Mouse (Mus musculus): ENCODE results near the gene Krt42. TPM values are rescaled to one million over a fixed set of nuclear protein-coding genes. Genes with fewer than 3 reads are reported as not detected.

The Krt42 gene
- polyA plus RNA-seq, 1 experiment from 2014 or later: 0.22 TPM

DNA sequence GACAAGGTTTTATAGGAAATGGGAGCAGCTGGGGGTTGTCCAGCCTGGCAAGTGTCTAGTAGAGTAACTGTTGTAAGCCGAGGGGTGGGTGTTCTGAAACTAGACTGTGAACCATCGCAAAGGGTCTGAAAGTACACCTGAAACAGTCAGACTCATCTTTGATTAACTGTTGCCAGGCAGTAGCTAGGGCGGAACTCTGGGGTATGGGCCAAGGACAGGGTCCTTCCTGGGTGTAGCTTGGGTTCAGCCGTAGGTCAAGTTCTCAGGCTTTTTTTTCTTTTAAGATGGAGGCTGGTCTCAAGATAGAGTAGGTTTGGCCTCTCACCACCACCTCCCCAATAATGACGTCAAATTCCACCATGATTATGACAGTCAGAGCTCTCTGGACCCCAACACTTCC, 38.2 kb upstream of the Krt42 start:
- Histone ChIP-seq H3K4me3 (ENCODE audit: low read depth, low read length) (no peak overlapping the region), H3K4me1 (ENCODE audit: control insufficient read depth, insufficient read depth, low read length) (no peaks in the 10 kb centered on the region), H3K4me2 (ENCODE audit: low read depth, low read length) (no peak overlapping the region), H3K27ac (replicated peaks; ENCODE audit: low read depth, low read length) (no peak overlapping the region), H3K36me3 (ENCODE audit: control insufficient read depth, insufficient read depth, low read length) (no peaks in the 10 kb centered on the region), H3K9ac (ENCODE audit: low read depth, low read length) (no peak overlapping the region), H3K27me3 (replicated peaks; ENCODE audit: control insufficient read depth, insufficient read depth, low read length) (no peaks in the 10 kb centered on the region), H3K9me3 (ENCODE audit: control insufficient read depth, low read length) (no peaks in the 10 kb centered on the region)
- ATAC-seq (ENCODE audit: low read depth): no peak
- DNase-seq (ENCODE audit: low spot score): no peak
- WGBS: 85% methylated on average over 5 of the region's 5 CpGs

DNA sequence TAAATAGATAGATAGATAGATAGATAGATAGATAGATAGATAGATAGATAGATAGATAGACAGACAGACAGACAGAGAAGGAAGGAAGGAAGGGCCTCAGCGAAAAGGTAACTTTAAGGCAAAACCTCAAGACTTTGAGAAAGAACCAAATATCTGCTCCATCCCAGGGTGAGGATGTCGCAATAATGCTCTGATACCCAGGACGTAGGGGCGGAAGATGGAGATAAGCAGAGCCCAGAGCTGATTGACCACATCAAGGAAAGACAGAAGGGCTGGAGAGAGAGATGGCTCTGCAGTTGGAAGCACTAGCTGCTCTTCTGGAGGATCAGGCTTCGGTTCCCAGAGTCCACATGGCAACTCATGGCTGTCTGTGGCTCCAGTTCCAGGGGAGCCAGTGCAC, 31.6 kb upstream of the Krt42 start:
- no peaks in the 10 kb centered on the region for H3K36me3 ChIP-seq (ENCODE audit: control insufficient read depth, insufficient read depth, low read length)
- H3K4me1 ChIP-seq (ENCODE audit: control insufficient read depth, insufficient read depth, low read length): no peaks in the 10 kb centered on the region
- H3K27me3 ChIP-seq (replicated peaks; ENCODE audit: control insufficient read depth, insufficient read depth, low read length): no peaks in the 10 kb centered on the region
- H3K9ac ChIP-seq (ENCODE audit: low read depth, low read length): no peak overlapping the region
- no peak overlapping the region for H3K4me3 ChIP-seq (ENCODE audit: low read depth, low read length)
- H3K27ac ChIP-seq (replicated peaks; ENCODE audit: low read depth, low read length): no peak overlapping the region
- H3K9me3 ChIP-seq (ENCODE audit: control insufficient read depth, low read length): no peaks in the 10 kb centered on the region
- no peak overlapping the region for H3K4me2 ChIP-seq (ENCODE audit: low read depth, low read length)
- WGBS: 88% methylated on average over 5 of the region's 5 CpGs
- no peak for DNase-seq (ENCODE audit: low spot score)
- no peak for ATAC-seq (ENCODE audit: low read depth)

DNA sequence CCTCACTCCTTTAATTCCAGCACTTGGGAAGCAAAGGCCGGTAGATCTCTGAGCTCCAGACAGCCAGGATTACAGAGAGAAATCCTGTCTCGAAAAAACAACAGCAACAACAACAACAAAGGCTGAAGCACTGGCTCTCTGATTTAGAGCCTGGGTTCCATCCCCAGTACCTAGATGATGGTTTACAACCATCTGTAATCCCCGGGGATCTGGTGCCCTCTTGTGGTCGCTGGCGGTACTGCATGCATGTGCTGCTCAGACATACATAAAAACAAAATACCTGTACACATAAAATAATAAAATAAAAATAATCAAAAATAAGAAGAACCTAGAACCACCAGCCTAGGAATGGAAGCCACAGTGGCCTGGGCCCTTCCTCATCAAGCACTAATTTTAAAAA, 30.6 kb upstream of the Krt42 start:
- Histone ChIP-seq H3K27me3 (replicated peaks; ENCODE audit: control insufficient read depth, insufficient read depth, low read length) (no peaks in the 10 kb centered on the region), H3K36me3 (ENCODE audit: control insufficient read depth, insufficient read depth, low read length) (no peaks in the 10 kb centered on the region), H3K4me2 (ENCODE audit: low read depth, low read length) (0 out of 2 replicates have a peak overlapping the region, but pooled peaks have one; percentile 5), H3K9ac (ENCODE audit: low read depth, low read length) (no peak overlapping the region), H3K4me3 (ENCODE audit: low read depth, low read length) (no peak overlapping the region), H3K4me1 (ENCODE audit: control insufficient read depth, insufficient read depth, low read length) (no peaks in the 10 kb centered on the region), H3K27ac (replicated peaks; ENCODE audit: low read depth, low read length) (no peak overlapping the region), H3K9me3 (ENCODE audit: control insufficient read depth, low read length) (no peaks in the 10 kb centered on the region)
- no peak for ATAC-seq (ENCODE audit: low read depth)
- 13% methylated on average over 5 of the region's 5 CpGs for WGBS
- DNase-seq (ENCODE audit: low spot score): peak; percentile 33

DNA sequence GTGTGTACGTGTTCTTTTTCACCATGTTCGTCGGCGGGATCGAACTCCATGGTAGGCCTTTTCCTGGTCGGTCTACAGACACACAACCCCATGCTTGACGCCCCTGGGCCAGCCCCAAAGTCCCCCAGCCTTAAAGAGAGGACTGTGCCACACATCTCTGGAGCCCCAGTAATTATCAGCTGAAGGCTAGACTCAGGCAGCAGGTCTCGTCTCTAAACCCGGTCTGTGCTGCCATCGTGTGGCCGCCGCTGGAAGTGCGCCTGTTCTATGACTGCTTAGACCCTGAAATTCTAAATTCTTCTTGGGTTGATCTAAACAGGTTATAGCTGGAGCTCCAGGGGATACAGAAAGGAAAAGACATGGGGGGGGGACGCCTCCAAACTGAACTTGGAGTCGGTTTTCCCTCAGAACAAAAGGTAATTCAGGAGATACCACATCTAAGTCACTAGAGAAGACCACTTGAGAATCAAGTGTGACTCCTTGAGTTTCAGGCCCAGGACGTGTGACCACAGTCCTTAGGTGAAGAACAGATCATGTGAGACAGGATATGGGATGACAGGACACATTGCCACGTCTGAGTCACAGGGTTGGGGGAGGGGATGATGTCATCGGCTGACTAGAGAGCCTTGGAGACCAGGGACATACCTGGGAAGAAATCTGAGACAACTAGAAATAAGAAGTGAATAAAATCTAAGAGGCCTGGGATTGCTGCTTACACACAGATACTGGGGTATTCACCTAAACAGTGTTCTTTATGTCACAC, 28.8 kb upstream of the Krt42 start:
- Histone ChIP-seq H3K4me3 (ENCODE audit: low read depth, low read length) (0 out of 2 replicates have a peak overlapping the region, but pooled peaks have one; percentile 2), H3K36me3 (ENCODE audit: control insufficient read depth, insufficient read depth, low read length) (no peaks in the 10 kb centered on the region), H3K27me3 (replicated peaks; ENCODE audit: control insufficient read depth, insufficient read depth, low read length) (no peaks in the 10 kb centered on the region), H3K4me1 (ENCODE audit: control insufficient read depth, insufficient read depth, low read length) (no peaks in the 10 kb centered on the region), H3K27ac (replicated peaks; ENCODE audit: low read depth, low read length) (no peak overlapping the region), H3K9me3 (ENCODE audit: control insufficient read depth, low read length) (no peaks in the 10 kb centered on the region), H3K4me2 (ENCODE audit: low read depth, low read length) (peak overlapping the region; percentile 43), H3K9ac (ENCODE audit: low read depth, low read length) (no peak overlapping the region)
- DNase-seq (ENCODE audit: low spot score) (peak; percentile 57), ATAC-seq (ENCODE audit: low read depth) (peak; percentile 38; the same call in 1 of the 2 replicates)
- 17% methylated on average over 18 of the region's 18 CpGs for WGBS

DNA sequence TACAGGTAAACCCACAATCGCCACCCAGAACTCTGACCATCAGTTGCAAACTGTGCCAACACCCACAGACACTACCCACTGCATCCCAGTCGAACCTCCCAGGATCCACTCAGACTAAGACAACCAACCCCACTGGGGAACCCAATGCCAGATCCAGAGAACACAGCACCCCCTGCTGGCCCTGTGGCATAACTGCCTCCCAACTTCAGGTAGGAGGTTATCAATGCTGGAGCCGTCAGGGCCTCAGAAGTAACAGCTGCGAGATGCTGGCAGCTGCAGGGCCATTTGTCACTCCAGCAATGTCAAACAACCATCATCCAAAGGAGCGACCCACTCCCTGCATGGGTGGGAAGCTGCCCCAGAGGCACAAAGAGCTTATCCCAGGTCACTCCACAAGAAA, 28.1 kb upstream of the Krt42 start:
- Histone ChIP-seq H3K4me1 (ENCODE audit: control insufficient read depth, insufficient read depth, low read length) (no peaks in the 10 kb centered on the region), H3K4me3 (ENCODE audit: low read depth, low read length) (0 out of 2 replicates have a peak overlapping the region, but pooled peaks have one; percentile 2), H3K4me2 (ENCODE audit: low read depth, low read length) (peak overlapping the region; percentile 43), H3K27me3 (replicated peaks; ENCODE audit: control insufficient read depth, insufficient read depth, low read length) (no peaks in the 10 kb centered on the region), H3K27ac (replicated peaks; ENCODE audit: low read depth, low read length) (no peak overlapping the region), H3K36me3 (ENCODE audit: control insufficient read depth, insufficient read depth, low read length) (no peaks in the 10 kb centered on the region), H3K9me3 (ENCODE audit: control insufficient read depth, low read length) (no peaks in the 10 kb centered on the region), H3K9ac (ENCODE audit: low read depth, low read length) (no peak overlapping the region)
- WGBS: 41% methylated on average over 5 of the region's 5 CpGs
- DNase-seq (ENCODE audit: low spot score): no peak
- no peak for ATAC-seq (ENCODE audit: low read depth)

DNA sequence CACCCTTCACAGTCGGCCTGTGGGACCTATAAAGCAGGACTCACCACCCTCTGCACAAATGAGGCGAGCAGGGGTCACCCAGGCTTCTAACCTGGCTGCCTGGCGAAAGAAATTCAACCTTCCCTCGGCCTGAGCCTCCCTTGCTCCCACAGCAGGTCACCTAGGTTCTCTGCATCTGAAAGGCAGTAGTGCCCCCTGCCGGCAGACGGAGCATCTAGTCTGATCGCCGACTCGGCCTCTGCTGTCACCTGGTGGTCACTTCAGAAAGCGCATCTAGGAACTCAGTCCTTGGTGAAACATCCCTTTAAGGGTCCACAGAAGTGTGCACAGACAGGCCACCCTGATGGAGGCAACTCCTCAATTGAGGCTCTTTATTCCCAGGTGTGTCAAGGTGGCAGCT, 25.6 kb upstream of the Krt42 start:
- Histone ChIP-seq H3K27me3 (replicated peaks; ENCODE audit: control insufficient read depth, insufficient read depth, low read length) (no peaks in the 10 kb centered on the region), H3K9ac (ENCODE audit: low read depth, low read length) (no peak overlapping the region), H3K4me3 (ENCODE audit: low read depth, low read length) (no peak overlapping the region), H3K27ac (replicated peaks; ENCODE audit: low read depth, low read length) (no peak overlapping the region), H3K36me3 (ENCODE audit: control insufficient read depth, insufficient read depth, low read length) (no peaks in the 10 kb centered on the region), H3K9me3 (ENCODE audit: control insufficient read depth, low read length) (no peaks in the 10 kb centered on the region), H3K4me1 (ENCODE audit: control insufficient read depth, insufficient read depth, low read length) (peaks cover 5% of the 10 kb centered on the region), H3K4me2 (ENCODE audit: low read depth, low read length) (no peak overlapping the region)
- peak; percentile 86 for DNase-seq (ENCODE audit: low spot score)
- peak; percentile 49 for ATAC-seq (ENCODE audit: low read depth)
- 9% methylated on average over 10 of the region's 10 CpGs for WGBS

DNA sequence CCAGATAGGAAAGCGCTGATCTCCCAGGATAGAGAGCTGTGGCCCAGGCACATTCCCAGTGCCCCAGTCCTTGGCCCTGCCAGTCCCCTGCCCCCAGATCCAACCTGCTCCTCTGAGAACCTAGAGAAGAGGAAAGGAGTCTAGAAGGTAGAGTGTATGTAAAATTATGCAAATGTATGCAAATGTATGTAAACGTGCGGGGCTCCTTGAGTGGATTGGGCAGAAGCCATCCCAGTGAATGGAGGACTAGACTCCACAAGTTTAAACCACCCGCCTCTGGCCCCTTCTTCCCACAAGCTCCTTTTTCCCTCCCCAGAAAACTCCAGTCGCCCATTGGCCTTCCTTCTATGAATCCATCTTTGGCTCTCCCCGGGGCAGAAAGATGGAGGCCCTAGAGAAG, 23.2 kb upstream of the Krt42 start:
- no peaks in the 10 kb centered on the region for H3K9me3 ChIP-seq (ENCODE audit: control insufficient read depth, low read length)
- H3K36me3 ChIP-seq (ENCODE audit: control insufficient read depth, insufficient read depth, low read length): no peaks in the 10 kb centered on the region
- no peak overlapping the region for H3K4me2 ChIP-seq (ENCODE audit: low read depth, low read length)
- peaks cover 8% of the 10 kb centered on the region for H3K4me1 ChIP-seq (ENCODE audit: control insufficient read depth, insufficient read depth, low read length)
- 59% methylated on average over 6 of the region's 6 CpGs for WGBS
- no peaks in the 10 kb centered on the region for H3K27me3 ChIP-seq (replicated peaks; ENCODE audit: control insufficient read depth, insufficient read depth, low read length)
- no peak overlapping the region for H3K4me3 ChIP-seq (ENCODE audit: low read depth, low read length)
- ATAC-seq (ENCODE audit: low read depth): no peak
- no peak for DNase-seq (ENCODE audit: low spot score)
- no peak overlapping the region for H3K9ac ChIP-seq (ENCODE audit: low read depth, low read length)
- no peak overlapping the region for H3K27ac ChIP-seq (replicated peaks; ENCODE audit: low read depth, low read length)

DNA sequence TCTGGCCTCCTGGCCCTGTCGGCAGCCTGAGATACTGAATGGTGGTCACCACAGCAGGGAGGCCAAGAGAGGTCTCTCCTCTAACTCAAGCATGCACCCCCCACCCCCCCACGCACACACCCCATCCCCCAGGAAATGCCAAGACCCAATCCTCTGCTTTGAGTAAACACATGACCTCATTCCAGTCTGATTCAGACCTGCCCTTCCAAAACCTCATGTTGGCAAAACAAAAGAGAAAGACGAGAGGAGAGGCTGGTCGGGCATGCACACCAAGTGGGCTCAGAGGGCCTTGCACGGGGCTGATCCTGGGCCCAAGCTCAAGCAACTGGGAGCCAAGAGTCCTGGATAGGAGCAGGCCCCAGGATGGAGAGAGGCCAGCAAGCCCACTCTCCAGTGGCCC, 20.6 kb upstream of the Krt42 start:
- 38% methylated on average over 5 of the region's 5 CpGs for WGBS
- no peaks in the 10 kb centered on the region for H3K36me3 ChIP-seq (ENCODE audit: control insufficient read depth, insufficient read depth, low read length)
- no peaks in the 10 kb centered on the region for H3K27me3 ChIP-seq (replicated peaks; ENCODE audit: control insufficient read depth, insufficient read depth, low read length)
- DNase-seq (ENCODE audit: low spot score): peak; percentile 59
- H3K4me3 ChIP-seq (ENCODE audit: low read depth, low read length): no peak overlapping the region
- peak overlapping the region; percentile 74 for H3K27ac ChIP-seq (replicated peaks; ENCODE audit: low read depth, low read length)
- peaks cover 8% of the 10 kb centered on the region for H3K4me1 ChIP-seq (ENCODE audit: control insufficient read depth, insufficient read depth, low read length)
- ATAC-seq (ENCODE audit: low read depth): no peak
- H3K9ac ChIP-seq (ENCODE audit: low read depth, low read length): 0 out of 2 replicates have a peak overlapping the region, but pooled peaks have one; percentile 26
- no peak overlapping the region for H3K4me2 ChIP-seq (ENCODE audit: low read depth, low read length)
- H3K9me3 ChIP-seq (ENCODE audit: control insufficient read depth, low read length): no peaks in the 10 kb centered on the region

DNA sequence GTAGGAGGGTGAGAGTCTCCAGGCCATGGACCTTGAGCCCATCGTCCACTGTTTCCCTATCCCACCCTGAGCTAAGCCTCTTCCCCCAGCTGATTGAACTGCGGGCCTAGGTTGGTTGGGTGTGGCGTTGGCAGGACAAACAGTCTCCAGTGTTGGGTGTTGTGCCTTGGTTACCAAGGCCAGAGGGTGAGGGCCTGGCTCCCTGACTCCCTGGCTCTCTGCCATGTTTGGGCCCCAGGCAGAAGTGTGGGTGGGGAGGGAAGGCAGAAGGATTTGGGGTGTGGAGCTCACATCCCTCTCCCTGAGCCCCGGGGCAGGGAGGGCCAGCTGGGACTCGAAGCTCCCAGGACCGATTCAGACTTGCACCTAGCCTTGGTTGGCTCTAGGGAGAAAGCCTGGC, 19.3 kb upstream of the Krt42 start:
- ATAC-seq (ENCODE audit: low read depth): peak; percentile 7; the same call in 1 of the 2 replicates
- H3K4me2 ChIP-seq (ENCODE audit: low read depth, low read length): no peak overlapping the region
- peak overlapping the region; percentile 57 for H3K27ac ChIP-seq (replicated peaks; ENCODE audit: low read depth, low read length)
- H3K4me3 ChIP-seq (ENCODE audit: low read depth, low read length): no peak overlapping the region
- peaks cover 8% of the 10 kb centered on the region for H3K4me1 ChIP-seq (ENCODE audit: control insufficient read depth, insufficient read depth, low read length)
- WGBS: 73% methylated on average over 4 of the region's 6 CpGs
- H3K27me3 ChIP-seq (replicated peaks; ENCODE audit: control insufficient read depth, insufficient read depth, low read length): no peaks in the 10 kb centered on the region
- H3K9ac ChIP-seq (ENCODE audit: low read depth, low read length): no peak overlapping the region
- no peaks in the 10 kb centered on the region for H3K36me3 ChIP-seq (ENCODE audit: control insufficient read depth, insufficient read depth, low read length)
- peak; percentile 82 for DNase-seq (ENCODE audit: low spot score)
- no peaks in the 10 kb centered on the region for H3K9me3 ChIP-seq (ENCODE audit: control insufficient read depth, low read length)
